Mouse (Mus musculus): Measurements from ENCODE around the gene Polrmt.
"Not testable (repeated sequence)": the region's sequence is repeated elsewhere in the genome, so short reads cannot be mapped to it uniquely, and the experiment has no call there.

Polrmt gene

DNA sequence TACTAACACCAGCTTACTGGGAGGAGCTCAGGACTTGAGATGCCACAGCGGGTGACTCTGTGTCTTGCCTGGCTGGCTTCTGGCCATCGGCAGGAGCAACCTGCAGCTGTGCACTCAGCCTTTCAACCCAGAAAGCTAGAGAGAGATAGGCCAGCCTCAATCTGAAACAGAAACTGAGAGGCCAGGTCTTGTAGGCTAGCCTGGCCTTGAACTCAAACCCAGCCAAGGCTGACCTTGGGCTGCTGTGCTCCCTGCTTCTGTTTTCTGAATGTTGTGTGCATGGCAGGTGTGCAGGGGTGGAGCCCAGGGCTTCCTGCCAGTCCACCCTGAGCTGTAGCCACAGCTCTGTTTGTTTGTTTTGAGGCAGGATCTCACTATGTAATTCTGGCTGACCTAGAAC, 26.8 kb upstream of the Polrmt start:
- no peak for DNase-seq

DNA sequence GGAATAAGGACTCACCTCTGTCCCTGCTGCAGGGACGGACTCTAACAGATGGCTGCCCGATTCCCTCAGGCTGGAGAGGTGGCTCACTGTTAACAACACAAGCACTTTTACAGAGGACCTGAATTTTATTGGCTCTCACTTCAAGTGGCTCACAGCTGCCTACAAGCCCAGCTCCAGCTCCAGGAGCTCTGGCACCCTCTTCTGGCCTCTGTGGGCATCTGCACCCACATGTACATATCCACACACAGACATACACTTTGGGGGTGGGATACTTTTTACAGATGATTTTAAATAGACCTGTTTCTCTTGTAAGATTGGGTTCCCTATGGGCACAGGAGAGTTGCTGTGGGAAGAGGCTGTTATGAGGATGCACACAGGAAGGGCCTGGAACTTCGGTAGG, 25.9 kb upstream of the Polrmt start:
- DNase-seq = no peak

DNA sequence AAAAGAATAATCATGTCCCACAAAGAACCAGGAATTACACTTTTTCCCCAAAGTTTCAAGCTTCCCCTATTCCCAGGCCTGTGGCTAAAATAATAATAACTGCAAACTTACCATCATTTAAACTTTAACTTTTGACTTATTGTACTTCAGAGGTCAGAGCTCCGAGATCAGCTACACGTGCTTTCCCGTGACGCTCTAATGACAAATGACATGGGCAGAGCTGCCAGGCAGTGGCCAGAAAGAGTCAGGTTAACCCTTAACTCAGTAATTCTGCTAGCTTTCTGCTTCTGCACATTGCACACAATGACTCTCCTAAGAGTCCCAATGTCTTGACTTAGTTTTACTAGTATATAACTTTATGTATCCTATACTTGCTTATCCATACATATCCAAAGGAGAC, 22.9 kb upstream of the Polrmt start:
- DNase-seq = no peak

DNA sequence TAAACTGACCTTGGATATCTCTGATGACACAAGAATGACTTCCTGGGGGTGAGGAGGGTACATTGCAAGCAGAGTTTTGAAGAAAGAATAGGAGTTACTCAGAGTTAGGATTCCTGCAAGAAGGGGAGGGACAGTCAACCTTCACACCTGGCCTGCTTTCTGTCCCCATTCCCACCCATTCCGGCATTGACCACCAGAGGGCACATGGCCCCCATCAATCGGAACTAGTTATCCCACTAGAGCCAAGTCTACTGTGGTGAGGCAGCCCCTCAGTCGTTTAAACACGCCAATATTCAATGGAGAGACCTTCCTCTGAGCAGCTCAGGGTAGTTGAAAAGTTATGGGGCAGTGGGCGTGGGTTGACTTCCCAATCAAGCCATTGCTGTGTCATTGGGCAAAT, 22.0 kb upstream of the Polrmt start:
- peak; percentile 79 for DNase-seq

DNA sequence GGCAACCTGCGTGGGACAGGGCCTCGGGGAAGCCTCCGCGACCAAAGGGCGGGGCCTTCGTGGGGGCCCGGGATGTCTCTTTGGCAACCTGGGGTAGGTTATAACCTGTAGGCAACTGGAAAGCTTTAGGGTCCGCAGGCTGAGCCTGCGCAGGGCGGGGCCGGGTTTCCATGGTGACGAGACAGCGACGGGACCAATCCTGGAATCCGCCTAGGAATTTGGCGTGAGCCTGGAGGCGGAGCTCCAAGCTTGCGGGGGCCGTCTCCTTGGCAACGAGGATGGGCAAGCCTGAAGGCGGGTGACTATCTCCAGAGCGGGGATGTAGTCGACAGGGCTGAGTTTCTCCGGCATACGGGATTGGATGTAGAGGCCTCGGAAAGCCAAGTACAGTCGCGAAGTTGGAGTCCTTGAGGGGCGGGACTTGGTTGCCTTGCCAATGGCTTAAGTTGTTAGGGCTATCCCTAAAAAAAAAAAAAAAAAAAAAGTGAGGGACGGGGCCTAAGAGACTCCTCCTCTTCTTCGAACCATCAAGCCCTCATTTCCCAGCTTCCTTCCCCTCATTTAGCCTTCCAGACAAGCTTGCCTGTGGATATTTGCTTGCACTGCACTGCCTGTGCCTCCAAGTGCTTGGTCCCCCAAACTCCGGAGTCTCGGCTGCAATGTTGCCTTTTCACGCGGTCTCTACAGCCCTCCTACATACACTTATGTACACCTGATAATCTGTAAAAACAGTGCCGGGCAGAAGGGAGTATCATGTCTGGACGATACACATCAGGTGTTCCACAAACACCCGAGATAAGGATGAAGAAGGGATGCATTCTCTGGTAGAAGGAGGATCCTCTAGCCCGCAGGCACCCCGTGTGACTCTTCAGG, 21.2 kb upstream of the Polrmt start:
- peak; percentile 91 for DNase-seq

DNA sequence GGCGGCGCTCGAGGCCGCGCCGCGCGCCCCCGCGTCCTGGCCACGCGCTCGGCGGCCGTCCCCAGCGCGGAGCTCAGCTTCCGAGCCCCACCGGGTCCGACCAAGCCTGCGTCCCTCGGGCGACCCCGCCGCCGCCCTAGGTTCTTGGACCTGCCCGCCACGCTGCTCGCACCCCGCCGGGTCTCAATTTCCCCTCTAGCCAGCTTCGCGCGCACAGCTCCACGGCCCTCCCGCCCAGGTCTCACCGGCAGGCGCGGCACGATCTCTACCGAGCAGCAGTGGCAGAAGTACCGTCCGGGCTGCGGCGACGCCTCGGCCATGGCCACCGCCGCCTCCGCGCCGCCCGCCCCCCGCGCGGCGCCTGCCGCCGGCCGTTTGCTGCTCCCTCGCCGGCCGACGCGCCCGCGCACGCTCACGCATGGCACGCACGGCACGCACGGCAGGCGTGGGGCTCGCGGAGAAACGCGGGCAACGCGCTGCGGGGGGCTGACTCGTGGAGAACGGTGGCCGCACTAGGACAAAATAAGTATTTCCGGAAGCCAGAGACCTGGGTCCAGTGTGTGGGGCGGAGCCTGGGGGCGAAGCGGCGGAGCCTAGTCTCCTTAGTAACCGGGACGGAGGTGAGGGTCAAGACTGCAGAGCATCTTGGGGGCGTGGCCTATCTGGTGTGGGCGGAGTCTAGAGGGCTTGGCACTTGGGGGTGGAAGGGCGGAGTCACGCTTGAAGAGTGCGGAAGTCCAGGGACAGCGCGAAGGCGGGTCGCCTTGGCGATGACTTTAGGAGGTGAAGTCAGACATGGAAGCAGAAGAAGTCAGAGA, 20.3 kb upstream of the Polrmt start, which contains the start of gene Rnf126:
Rnf126 (minus strand) TSS at position 445 of the 818 bp plus-strand sequence.
- peak; percentile 100 for DNase-seq

DNA sequence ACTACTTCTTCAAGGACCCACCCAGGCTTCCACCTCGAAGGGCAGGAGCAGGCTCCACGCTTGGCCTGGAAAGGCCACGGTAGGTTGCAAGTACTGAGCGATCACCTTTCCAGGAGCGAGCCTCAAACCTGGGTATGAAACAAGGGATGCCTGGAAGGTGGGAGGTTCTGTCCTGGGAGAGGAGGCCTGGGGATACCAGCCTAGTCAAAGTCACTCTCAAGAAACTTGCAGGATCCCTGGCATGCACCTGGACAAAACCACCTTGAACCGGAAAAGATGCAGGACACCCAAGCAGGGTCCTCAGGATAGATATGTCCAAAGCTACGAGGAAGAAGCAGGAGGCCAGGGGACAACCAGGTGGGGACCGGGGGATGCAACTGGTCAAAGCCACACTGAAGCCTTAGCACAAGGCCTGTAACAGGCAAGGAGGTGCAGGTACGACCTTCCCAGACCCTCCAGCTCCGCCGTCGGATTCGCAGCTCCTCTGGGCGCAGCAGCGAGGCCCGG, 19.7 kb upstream of the Polrmt start:
- DNase-seq = no peak

DNA sequence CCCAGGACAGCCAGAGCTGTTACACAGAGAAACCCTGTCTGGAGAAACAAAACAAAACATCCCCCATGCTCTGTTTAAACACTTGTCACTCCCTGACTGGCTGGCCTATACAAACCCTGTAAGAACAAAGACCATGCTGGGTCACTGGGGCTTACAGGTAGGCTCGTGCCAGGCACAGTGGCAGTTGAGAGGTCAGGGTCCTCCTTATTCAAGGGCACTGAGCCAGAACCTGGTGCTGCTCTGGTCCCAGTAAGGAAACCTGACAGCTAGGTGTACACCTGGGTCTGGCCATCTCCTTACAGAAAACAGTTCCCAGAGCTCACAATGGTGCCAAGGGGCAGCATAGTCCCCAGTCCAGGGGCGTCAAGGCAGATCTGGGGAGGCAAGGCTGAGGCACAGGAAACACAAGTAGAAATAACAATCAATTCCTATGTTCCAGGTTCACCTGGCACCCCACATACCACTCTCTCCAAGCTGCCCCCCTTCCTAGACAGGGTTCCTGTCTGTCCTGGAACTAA, 18.9 kb upstream of the Polrmt start:
- no peak for DNase-seq

DNA sequence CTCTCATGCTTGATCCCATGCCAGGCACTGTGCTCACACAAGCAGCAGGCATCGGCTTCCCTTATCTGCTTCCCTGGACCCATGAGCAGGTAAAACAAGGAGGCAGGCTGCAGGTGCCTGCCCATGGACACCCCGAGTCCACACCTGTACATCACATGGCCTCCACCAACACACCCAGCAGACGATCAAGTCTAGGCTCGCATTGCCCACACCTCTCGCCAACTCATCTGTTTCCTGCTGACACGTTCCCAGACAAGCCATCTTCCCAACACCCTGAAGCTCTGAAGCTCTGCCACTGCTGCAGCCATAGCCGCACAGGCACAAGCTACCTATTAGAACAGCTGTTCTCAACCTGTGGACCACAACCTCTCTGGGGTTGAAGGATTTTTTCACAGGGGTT, 17.9 kb upstream of the Polrmt start:
- no peak for DNase-seq

DNA sequence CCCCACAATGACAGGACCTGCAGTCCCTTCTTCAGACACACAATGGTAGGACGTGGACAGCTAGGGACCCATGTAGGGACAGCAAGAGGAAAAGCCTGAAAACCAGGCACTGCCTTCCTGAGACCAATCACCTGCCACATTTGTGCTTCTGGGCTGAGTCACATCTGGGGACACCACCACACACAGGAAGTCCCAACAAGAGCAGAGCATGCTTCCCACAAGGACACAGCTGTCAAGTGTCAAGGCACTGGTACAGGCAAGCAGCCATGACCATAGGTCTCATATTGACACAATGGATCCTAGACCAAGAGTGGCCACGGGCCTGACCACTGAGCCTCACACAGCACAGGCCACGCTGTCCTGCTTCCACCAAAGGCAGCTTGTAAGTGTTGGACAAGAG, 16.5 kb upstream of the Polrmt start:
- no peak for DNase-seq

DNA sequence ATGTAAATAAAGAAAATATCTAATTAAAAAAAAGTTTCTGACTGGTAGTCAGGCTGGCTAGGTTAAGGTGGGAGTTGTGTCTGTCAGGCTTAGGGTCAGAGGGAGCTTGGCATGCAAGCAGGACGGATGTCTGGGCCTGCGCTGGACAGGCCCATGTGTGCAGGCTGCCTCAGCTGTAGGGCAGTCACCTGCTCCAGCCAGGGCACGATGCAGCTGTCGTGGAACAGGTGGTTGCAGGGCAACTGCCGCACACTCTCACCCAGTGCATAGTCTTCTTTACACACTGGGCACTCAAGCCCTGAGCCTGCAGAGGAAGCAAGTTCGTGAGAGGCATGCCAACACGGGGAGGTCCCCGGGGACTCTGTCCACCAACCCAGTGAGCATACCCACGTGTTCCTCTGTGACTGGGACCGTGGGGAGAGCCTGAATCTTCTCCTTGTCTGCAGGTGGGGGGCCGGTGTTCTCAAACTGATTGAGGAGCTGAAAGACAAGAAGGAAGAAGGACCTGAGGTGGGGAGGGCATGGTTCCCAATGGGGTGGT, 14.3 kb upstream of the Polrmt start:
- no peak for DNase-seq

DNA sequence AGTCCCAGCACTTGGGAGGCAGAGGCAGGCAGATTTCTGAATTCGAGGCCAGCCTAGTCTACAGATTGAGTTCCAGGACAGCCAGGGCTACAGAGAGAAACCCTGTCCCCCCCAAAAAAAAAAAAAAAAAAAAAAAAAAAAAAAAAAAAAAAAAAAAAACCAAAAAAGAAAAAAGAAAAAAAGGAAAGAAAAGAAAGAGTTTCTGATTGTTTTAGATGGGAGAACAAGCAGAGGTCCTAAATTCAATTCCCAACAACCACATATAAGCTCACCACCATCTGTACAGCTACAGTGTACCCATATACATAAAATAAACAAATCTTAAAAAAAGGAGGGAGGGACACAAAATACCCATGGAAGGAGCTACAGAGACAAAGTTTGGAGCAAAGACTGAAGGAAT, 13.3 kb upstream of the Polrmt start:
- not testable (repeated sequence) for DNase-seq

DNA sequence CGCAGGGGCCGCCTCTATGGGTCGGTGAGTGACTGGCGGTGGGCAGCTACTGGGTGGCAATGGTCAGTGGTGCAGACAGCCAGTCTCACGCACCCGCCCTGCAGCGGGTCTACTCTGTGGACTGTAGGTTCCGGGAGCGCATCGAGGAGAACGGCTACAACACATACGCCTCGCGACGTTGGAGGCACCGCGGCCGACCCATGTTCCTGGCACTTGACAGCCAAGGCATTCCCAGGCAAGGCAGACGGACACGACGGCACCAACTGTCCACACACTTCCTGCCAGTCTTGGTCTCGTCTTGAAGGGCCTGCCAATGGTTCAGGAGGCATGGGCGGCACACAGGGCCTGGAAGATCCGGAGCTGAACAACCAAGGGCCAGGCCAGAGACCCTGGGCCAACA, 10.3 kb upstream of the Polrmt start:
- DNase-seq = no peak

DNA sequence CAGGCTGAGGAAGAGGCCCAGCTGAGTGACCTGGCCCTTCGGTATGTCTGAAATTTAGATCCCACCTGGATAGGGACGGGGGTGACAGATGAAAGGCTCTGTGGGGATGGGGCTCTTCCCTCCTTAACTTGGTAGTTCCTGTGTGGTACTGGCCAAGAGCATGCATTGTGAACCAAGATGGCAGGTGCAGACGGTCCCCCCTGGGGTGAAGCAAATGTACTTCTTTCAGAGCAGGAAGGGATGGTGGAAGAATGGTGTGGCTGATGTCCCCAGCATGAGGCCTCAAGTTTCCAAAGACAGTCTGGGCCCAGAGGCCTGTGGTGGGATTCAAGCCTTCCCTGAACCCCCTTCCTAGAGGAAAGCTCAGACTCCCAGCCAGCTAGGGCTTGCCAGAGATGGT, 9.5 kb upstream of the Polrmt start:
- no peak for DNase-seq

DNA sequence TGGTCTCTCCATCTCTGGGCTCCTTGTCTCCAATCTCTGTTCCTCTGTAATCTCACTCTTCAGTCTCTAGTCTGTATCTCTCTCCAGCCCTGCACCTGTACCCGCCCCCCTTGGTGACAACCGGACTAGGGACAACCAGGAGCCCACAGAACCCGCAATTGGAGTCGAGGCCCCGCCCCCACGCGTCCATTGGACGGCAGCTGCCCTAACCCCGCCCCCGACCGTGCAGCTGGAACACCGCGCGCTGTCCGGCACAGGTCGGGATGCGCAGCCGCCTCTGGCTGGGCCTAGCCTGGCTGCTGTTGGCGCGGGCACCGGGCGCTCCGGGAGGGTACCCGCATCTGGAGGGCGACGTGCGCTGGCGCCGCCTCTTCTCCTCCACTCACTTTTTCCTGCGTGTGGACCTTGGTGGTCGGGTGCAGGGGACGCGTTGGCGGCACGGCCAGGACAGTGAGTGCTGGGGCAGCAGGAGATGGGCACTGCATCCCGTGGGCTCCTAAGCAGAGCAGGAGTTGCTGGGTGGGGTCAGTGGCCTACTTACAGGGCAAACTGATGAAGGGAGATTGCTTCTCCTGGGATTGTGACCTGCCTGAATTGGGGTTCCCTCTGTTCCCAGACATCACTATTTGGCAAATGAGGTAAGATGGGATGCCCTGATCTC, 8.6 kb upstream of the Polrmt start, which contains the start of gene Fgf22:
Fgf22 (plus strand) TSS at position 221 of the 661 bp plus-strand sequence.
- peak; percentile 80 for DNase-seq

DNA sequence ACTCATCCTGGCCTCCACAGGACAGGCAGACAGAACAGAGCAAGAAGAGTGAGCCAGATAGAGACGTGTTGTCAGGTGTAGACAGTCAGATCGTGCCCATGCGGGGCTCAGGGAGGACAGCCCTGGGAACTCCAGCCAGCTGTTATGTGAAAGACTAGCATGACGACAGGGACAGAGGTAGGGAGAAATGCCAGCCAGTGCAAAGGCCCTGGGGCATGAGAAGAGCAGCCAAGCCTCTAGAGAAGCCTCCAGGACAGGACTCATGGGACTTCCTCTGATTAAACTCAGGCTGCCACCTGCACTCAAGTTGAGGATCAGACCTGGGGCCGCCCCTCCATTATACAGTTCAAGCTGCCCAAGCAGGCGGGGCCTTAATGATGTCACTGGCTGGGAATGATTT, 2.1 kb upstream of the Polrmt start:
- no peak for DNase-seq

DNA sequence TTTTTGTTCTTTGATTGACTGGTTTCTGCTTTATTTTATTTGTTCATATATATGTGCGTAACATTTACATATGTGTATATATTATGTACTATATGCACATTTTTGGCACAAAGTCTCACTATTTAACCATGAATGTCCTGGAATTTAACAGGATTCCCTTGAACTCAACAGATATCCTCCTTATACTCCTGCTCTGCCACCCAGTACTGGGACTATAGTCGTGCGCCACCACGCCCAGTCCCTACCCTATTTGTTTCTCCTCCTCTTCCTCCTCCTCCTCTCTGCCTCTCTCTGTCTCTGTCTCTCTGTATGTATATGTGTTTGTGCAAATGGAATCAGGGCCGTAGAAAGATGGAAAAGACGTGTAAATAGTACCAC, 382 bp upstream of the Polrmt start:
- no peak for DNase-seq

DNA sequence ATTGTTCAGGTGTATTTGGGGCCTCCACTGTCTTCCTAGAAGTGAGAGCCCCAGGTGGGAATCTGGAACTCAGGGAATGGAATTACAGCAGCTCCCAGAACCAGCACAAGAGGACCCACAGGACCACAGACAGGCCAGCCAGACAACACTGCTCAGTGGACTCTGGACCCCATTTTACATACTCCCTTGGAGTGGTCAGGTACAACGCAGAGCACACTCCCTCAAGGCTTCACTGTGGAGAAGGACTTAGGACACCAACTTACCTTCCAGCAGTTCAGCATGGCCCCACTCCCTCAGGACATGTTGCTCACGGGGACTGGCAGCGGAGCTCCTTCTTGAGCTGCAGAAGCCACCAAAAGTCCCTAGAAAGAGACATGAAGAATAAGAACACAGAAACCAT, 970 bp downstream of the Polrmt start:
- DNase-seq = no peak

DNA sequence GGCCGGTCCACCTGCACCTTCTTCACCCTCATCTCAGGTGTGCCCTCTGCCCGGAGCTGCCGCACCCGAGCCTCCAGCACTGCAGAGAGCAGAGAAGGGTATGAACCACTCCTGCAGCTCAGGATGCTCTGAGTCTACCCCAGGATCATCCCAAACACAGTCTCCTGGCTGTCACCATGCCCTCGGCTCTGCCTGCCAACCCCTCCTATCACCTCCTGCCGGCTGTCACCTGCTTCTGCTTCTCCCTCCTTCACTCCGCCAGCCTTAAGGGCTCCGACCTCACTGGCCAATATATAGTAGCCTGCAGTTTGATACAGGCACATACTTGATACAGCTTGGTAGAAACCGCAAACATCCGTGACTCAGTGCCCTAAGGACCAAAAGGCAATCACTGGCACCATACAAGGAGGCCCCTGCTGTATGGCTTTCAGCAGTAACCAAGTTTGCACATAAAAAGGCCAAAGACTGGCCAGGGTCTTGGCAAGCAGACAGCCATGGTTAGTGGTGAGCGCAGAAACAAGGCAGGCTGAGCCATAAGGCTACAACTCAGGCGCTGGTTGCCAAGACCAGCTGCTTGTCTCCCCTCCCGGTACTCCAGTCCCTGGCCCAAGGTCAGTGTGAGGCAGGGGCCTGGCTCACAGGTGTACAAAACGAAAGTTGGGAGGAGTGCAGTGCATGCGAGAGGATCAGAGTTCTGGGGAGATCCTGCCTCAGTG, 2.6 kb downstream of the Polrmt start:
- peak; percentile 59 for DNase-seq

DNA sequence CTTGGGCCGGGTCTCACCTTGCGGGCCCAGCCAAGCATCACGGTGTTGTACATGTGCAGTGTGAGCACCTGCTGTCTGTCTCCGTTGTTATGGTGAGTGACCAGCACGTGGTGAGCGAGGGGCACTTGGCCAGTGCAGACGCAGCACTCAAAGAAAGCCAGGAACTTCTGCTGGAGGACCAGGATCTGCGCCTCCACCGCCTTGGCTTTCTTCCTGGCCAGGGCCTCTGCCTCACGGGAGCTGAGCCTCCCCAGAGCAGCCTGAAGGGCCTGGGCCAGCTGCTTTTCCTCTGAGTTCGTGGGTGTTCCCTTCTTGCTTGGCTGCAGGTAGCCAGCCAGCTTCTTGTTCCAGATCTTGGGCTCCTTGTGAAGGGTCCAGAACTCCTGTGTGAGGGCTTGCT, 3.2 kb downstream of the Polrmt start:
- DNase-seq = no peak

DNA sequence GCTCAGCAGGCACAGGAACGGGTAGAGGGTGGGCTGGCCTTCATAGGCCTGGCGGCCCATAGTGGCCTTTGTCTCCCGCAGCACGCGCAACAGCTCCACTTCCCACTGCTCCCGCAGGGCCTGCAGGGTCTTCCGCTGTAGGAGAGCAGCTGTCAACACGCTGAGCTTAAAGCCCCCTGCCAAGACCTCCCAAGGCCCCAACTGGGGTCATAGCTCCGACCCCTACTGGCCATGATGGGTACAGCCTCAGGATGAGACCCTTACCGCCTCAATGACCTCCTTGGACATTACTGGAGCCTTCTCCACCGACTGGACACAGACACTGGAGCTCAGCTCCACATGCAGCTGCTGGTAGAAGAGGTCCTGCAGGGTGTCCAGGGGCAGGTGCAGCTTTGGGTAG, 5.5 kb downstream of the Polrmt start:
- no peak for DNase-seq

DNA sequence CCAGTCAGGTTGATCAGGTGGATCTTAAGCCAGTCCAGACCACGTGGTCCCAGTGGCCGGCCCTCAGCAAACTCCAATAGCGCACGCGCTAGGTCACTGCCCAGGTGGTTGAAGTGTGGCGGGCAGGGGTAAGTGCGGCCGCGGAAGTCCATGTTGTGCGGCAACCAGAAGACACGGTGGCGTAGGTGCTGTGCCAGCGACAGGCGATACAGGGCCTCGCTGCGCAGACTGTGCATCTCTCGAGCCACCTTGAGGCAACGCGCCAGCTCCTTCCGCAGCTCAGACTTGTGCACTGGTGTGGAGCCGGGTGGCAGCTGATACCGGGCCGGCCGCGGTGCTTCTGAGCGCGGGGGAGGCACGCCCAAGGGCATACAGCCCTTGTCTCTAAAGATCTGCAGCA, 7.1 kb downstream of the Polrmt start:
- no peak for DNase-seq

Measured in cerebellum, adult 8-10 months (tissue).